In the genomic region with DNA sequence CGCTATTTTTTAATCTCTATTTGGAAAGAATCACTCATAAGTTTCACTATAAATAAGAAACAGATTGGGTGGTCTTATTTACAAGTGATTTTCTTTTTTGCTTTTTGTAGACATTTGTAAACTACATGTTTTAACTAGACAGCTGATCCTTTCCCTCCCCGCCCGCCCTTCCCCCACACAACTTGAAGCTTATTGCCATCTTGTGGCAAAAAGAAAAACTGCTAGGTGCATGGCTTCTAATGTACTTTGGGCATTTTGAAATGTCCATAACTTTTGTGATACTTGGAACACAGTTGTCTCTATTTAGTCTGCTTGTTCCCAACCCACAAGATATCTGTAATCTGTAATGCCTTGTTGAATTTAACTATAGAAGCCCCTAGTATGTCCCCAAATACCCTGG, we compare ENCODE assay signal across 14 mouse cellular contexts. TPM values are rescaled to one million over a fixed set of nuclear protein-coding genes. Genes with fewer than 3 reads are reported as not detected.
A peak's percentile ranks its signal among the peaks of the same experiment; 100 is the strongest.
DNase-seq lines count a peak whose midpoint lies in the region; TF ChIP-seq lines count a peak whose summit lies in the region.
"Had no signal": no experiment of that assay in that cellular context is flagged by ENCODE, and none has a peak within 500 bp of the region (broad histone marks: within the 10 kb centered on the region; RNA-seq: fewer than 3 reads in every experiment).

No protein-coding gene starts in this region.

- no peak overlapping the region for H3K4me3 ChIP-seq in cerebellum, adult 2 months (replicated peaks; ENCODE audit: insufficient read depth, low read depth, low read length)
- H3K4me3 ChIP-seq in left cerebral cortex, adult 2 months, result no peak overlapping the region
- H3K4me3 ChIP-seq: embryonic facial prominence, embryonic 12.5 days; hindbrain, embryonic 15.5 days; neural tube, embryonic 15.5 days; stomach, embryonic 15.5 days had no signal

- no peaks in the 10 kb centered on the region for H3K27me3 ChIP-seq in cerebellum, adult 2 months (ENCODE audit: control insufficient read depth, insufficient read depth, low read length)
- H3K27me3 ChIP-seq: embryonic facial prominence, embryonic 12.5 days; hindbrain, embryonic 15.5 days; neural tube, embryonic 15.5 days; stomach, embryonic 15.5 days had no signal

- intact Hi-C loops in left cerebral cortex, adult 2 months (cut with DNase I), result no loop called here
- intact Hi-C loops in left cerebral cortex, postnatal 14 days (cut with DNase I), result no loop called here

- no peak for DNase-seq in cerebellum, adult 2 months
- no peak for DNase-seq in cerebellum, postnatal 36 days
- DNase-seq in left cerebral cortex, adult 2 months (ENCODE audit: extremely low spot score in 1 of 2, low spot score in 2 of 2), result no peak
- no peak for DNase-seq in left cerebral cortex, postnatal 14 days (ENCODE audit: low spot score in 2 of 2)
- DNase-seq in NIH3T3 (ENCODE audit: low read depth), result peak; percentile 75
- peak; percentile 38 for DNase-seq in induced T-regulatory cell, adult 2 months (ENCODE audit: low read depth)
- DNase-seq in frontal cortex, postnatal 10 days (ENCODE audit: low spot score in 2 of 2), result no peak
- no peak for DNase-seq in adrenal gland, adult 18-20 months (ENCODE audit: low spot score in 2 of 2)
- DNase-seq: adrenal gland, adult 2 months; gastrocnemius, postnatal 14 days had no signal

- peak; percentile 37; the same call in 1 of the 2 replicates for TF ChIP-seq CTCF in cerebellum, adult 2 months (IDR thresholded peaks at IDR 0.05; ENCODE audit: borderline replicate concordance, insufficient read depth, low read depth, low read length)
- peak; percentile 68 for TF ChIP-seq CTCF in left cerebral cortex, adult 2 months (IDR thresholded peaks at IDR 0.05)

- H3K27ac ChIP-seq in cerebellum, adult 2 months (ENCODE audit: insufficient read depth, low read length), result no peak overlapping the region
- no peak overlapping the region for H3K27ac ChIP-seq in left cerebral cortex, adult 2 months
- H3K27ac ChIP-seq: embryonic facial prominence, embryonic 12.5 days; hindbrain, embryonic 15.5 days; neural tube, embryonic 15.5 days; stomach, embryonic 15.5 days had no signal

- 71% methylated on average over 3 of the region's 3 CpGs for WGBS in cerebellum, adult 2 months

- no peaks in the 10 kb centered on the region for H3K4me1 ChIP-seq in cerebellum, adult 2 months (ENCODE audit: control insufficient read depth, insufficient read depth, low read length)
- H3K4me1 ChIP-seq: embryonic facial prominence, embryonic 12.5 days; hindbrain, embryonic 15.5 days; neural tube, embryonic 15.5 days; stomach, embryonic 15.5 days had no signal

- no peak for TF ChIP-seq POLR2A in cerebellum, adult 2 months (IDR thresholded peaks at IDR 0.05; ENCODE audit: borderline replicate concordance, insufficient read depth, low read length)

RNA-seq across cellular contexts. Expression of gene Ccdc14, which starts 21.1 kb away (rescaled TPM):
- 2.6 and 3.1 TPM in 2 replicates for polyA plus RNA-seq in cerebellum, adult 2 months (2012; rRNA removed)
- 1 to 10 TPM; 2.1 to 3.4 TPM for total RNA-seq in left cerebral cortex, adult 2 months (2021)
- total RNA-seq in left cerebral cortex, postnatal 14 days (2021), result 1 to 10 TPM; 2.0 to 2.6 TPM
- 1 to 10 TPM; 1.9 to 2.0 TPM for total RNA-seq in adrenal gland, adult 18-20 months (2021)

RNA-seq across cellular contexts. Expression of gene Mylk, which starts 33.5 kb away (rescaled TPM):
- 6.3 and 6.5 TPM in 2 replicates for polyA plus RNA-seq in cerebellum, adult 2 months (2012; rRNA removed)
- total RNA-seq in left cerebral cortex, adult 2 months (2021), result 10 to 100 TPM; 14.5 to 14.9 TPM
- total RNA-seq in left cerebral cortex, postnatal 14 days (2021), result 10 to 100 TPM; 11.9 to 13.9 TPM
- total RNA-seq in adrenal gland, adult 18-20 months (2021), result 10 to 100 TPM; 43.6 to 58.9 TPM

Comparison
In these comparisons a context has a peak if more than half of its experiments do, and no peak if none do; other contexts are left out.
1. DNase-seq: peak in NIH3T3 (single experiment) and induced T-regulatory cell, adult 2 months (single experiment); none in cerebellum, adult 2 months (0 of 2), cerebellum, postnatal 36 days (0 of 2), left cerebral cortex, adult 2 months (0 of 2), left cerebral cortex, postnatal 14 days (0 of 2), frontal cortex, postnatal 10 days (0 of 2) and adrenal gland, adult 18-20 months (0 of 2).